Mouse (Mus musculus) layer of hippocampus, postnatal 10 days (tissue): ENCODE measurements around the gene Prelid1. TPM values are rescaled to one million over a fixed set of nuclear protein-coding genes. Genes with fewer than 3 reads are reported as not detected.

ENCODE experiments used
- DNase-seq, 2 experiments: peaks; one replicate each; pipeline ENCODE4 v3.0.0; 2021; ENCODE audit warnings: low spot score in 2 of 2
- long read RNA-seq: library from polyadenylated mRNA; stranded (forward); transcript quantifications from one replicate; pipeline ENCODE4 v2.0.0, GENCODE M21; 2023
- total RNA-seq, 2 experiments: library from RNA; stranded (reverse); gene quantifications; 2 replicates each; pipeline ENCODE4 v1.2.3; 2021

Gene Prelid1
- 100 to 1,000 TPM; 169 to 177 TPM for total RNA-seq
- long read RNA-seq, transcript Prelid1-201 (5 exons, 2,644 nt) = major isoform, 125 of 128 reads
- long read RNA-seq, partial matches to known transcripts = 2 of 128 reads
- long read RNA-seq, other reads (novel, unspliced or antisense) = 1 of 128 reads

- no peak for DNase-seq
Observed at GRCm38 (mm10) chr13:55319931-55320533, at the start of gene Prelid1. Prelid1 (plus strand) TSS chr13:55320500.

GRCm38 (mm10) chr13:55277203-55277602, 43.1 kb upstream of the Prelid1 start:
- no peak for DNase-seq

- no peak for DNase-seq
Observed at GRCm38 (mm10) chr13:55277646-55278045, 42.7 kb upstream of the Prelid1 start.

- DNase-seq = no peak
Observed at GRCm38 (mm10) chr13:55288854-55289253, 31.4 kb upstream of the Prelid1 start.

DNA sequence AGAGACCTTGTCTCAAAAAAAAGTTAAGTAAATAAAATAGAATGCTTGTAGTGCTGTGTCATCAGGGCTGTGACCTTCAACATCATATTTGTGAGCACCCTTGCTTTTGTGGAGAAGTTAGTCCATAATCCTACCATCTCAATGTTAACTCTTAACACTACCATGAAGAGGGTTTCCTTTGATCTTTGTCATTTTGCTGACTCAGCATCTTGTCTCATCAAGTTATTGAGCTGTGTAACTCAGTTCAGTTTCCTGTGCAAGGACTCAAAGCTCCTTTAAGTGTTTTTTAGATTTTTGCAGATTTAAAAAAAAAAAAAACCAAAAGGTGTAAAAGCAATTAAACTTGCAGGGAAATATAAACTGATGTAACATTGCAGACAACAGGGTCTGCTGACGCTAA, 23.5 kb upstream of the Prelid1 start:
- no peak for DNase-seq

DNA sequence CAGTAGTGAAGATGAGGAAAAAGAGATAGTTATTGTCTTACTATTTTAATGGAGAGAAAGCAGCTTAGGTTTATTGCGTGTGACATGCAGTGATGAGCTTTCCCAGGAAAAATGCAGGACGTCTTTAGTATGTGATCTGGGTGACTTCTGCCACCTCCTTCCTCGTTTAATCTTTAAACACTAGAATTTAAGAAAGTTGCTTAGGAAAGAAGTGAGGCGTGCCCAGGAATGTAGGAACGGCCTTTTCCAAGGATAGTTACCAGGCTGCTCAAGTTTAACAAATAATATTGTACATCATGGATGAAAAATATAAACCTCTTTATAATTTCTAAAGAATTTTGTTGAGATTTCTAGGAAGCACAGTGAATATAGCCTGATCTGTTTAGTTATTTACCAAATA, 19.4 kb upstream of the Prelid1 start:
- no peak for DNase-seq

DNA sequence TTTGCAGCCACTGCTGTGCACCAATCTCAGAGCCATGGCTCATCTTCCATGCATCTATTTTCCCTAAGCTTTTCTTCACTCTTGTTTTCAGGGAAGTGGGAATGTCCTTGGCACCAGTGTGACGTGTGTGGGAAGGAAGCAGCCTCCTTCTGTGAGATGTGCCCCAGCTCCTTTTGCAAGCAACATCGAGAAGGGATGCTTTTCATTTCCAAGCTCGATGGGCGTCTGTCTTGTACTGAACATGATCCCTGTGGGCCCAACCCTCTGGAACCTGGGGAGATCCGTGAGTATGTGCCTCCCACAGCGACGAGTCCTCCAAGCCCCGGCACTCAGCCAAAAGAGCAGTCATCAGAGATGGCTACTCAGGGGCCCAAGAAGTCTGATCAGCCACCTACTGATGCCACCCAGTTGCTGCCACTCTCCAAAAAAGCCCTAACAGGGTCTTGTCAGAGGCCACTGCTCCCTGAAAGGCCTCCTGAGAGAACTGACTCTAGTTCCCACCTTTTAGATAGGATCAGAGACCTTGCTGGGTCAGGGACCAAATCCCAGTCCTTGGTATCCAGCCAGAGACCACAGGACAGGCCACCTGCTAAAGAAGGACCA, 8.2 kb upstream of the Prelid1 start:
- DNase-seq = peak in 1 of 2 experiments; percentile 27

DNA sequence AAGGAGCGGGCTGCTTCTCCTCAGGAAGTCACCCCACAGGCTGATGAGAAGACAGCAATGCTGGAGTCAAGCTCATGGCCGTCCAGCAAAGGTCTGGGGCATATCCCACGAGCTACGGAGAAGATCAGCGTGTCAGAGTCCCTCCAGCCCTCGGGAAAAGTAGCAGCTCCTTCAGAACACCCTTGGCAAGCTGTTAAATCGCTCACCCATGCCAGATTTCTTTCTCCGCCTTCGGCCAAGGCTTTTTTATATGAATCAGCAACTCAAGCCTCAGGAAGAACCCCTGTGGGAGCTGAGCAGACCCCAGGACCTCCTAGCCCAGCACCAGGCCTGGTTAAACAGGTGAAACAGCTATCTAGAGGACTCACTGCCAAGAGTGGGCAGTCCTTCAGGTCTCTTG, 7.2 kb upstream of the Prelid1 start:
- DNase-seq = no peak

- no peak for DNase-seq
Observed at GRCm38 (mm10) chr13:55314891-55315412, 5.3 kb upstream of the Prelid1 start.

DNA sequence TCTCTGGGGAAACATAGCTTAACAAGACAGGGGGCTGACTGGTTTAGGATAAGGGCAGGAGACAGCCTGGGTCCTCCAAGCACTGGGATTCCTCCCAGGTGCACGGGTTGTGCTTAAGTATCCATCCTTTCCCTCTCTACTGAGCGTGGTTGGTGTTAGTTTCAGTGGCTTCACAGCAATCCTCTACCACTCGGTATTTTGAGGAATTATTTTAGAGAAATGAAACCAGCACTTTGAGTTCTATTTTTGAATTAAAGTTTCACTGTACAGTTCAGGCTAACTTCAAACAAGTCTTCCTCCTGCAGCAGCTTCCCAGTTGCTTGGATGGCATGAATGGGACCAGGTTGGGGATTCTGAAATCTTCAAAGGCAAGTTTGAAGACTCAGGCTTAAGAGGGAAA, 1.9 kb upstream of the Prelid1 start:
- DNase-seq = no peak

GRCm38 (mm10) chr13:55321434-55322129, 1.3 kb downstream of the Prelid1 start, which contains the start of gene Rab24:
Rab24 (minus strand) TSS chr13:55321946.
- peak; percentile 81 to 89 for DNase-seq

GRCm38 (mm10) chr13:55322130-55322825, 2.0 kb downstream of the Prelid1 start:
- DNase-seq = peak in 1 of 2 experiments; percentile 38

- no peak for DNase-seq
Observed at GRCm38 (mm10) chr13:55325596-55325995, 5.3 kb downstream of the Prelid1 start.

GRCm38 (mm10) chr13:55327169-55327568, 6.9 kb downstream of the Prelid1 start:
- no peak for DNase-seq

GRCm38 (mm10) chr13:55327633-55328032, 7.3 kb downstream of the Prelid1 start:
- peak; percentile 93 to 94 for DNase-seq

GRCm38 (mm10) chr13:55328171-55328570, 7.9 kb downstream of the Prelid1 start:
- DNase-seq = no peak

- no peak for DNase-seq
Observed at GRCm38 (mm10) chr13:55328641-55329040, 8.3 kb downstream of the Prelid1 start.

GRCm38 (mm10) chr13:55329109-55329682, 8.9 kb downstream of the Prelid1 start:
- DNase-seq = peak; percentile 57 to 66

DNA sequence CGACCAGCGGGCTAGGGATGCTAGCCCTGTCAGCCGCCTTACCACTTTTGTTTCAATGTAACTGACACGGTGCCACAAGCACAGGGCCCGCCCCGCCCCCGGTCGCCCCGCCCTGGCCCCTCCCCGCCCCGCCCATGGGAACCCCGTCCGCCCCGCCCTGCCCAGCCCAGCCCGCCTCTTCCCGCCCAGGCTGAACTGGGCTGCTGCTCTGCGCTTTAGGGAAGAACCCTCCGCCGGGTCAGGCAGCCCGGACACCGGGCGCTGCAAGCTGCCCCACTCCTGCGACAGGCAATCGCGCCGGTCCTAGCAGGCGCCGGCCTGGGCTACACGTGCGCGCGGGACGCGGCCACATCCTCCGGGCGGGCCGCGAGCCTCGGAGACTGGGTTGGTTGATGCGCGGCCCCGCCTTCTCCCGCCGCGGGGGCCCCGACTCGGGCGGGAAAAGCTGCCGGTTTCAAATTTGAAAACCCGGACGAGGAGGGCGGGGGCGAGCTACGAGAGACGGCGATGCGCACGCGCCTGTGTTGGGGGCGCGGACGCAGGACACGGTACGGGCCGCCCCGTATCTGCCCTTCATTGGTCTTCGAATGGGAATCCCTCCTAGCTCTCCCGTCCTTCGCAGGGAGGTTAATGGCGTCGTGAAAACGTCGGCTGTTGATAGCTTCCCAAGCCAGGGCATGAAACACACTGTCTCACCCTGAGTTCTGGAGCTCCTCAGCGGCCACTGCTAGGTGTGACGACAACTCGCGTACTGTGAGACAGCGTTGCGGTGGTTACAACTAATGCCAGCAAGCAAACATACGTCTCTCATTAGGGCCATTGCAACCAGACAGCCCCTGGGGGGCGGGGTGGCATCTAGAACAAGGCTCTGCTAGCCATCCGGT, 9.6 kb downstream of the Prelid1 start, which contains the start of gene Mxd3:
TSS of gene Mxd3 (minus strand) at position 141 of the 884 bp plus-strand sequence.
- peak; percentile 85 to 86 for DNase-seq
